Mouse (Mus musculus): ENCODE data around the gene Samd3. TPM values are rescaled to one million over a fixed set of nuclear protein-coding genes. Genes with fewer than 3 reads are reported as not detected.

Samd3 gene
- not detected for total RNA-seq (2023)

GRCm38 (mm10) chr10:26229488-26229887, at the start of gene Samd3:
TSS of gene Samd3 (plus strand) at chr10:26229707.

Other genes starting within 250 kb of the Samd3 start
- not detected for gene Gm9767, start 151.5 kb upstream of the Samd3 start, total RNA-seq (2023)
- gene Tmem200a, start 150.7 kb upstream of the Samd3 start, total RNA-seq (2023), result not detected
- 10 to 100 TPM; 16.8 to 18.2 TPM for gene L3mbtl3, start 146.3 kb downstream of the Samd3 start, total RNA-seq (2023)

Measured in monocyte, adult 59 days (primary cell).